Mouse (Mus musculus): Measurements from ENCODE around the gene D6Ertd527e. TPM values are rescaled to one million over a fixed set of nuclear protein-coding genes. Genes with fewer than 3 reads are reported as not detected.

D6Ertd527e gene
- polyA plus RNA-seq, 1 experiment, result 0.09 TPM

GRCm38 (mm10) chr6:87121961-87122360 lies 17.4 kb downstream of the D6Ertd527e start:
- Histone ChIP-seq H3K27ac (ENCODE audit: insufficient read depth, low read depth, low read length) (no peak overlapping the region), H3K36me3 (ENCODE audit: control insufficient read depth, insufficient read depth, low read length) (no peaks in the 10 kb centered on the region), H3K4me3 (ENCODE audit: insufficient read depth, low read depth, low read length) (no peak overlapping the region), H3K4me1 (ENCODE audit: control insufficient read depth, insufficient read depth, low read length) (no peaks in the 10 kb centered on the region), H3K27me3 (replicated peaks; ENCODE audit: control insufficient read depth, insufficient read depth, low read length) (no peaks in the 10 kb centered on the region)
- TF ChIP-seq POLR2A (IDR thresholded peaks at IDR 0.05; ENCODE audit: low read depth, low read length) (no peak), CTCF (conservative IDR thresholded peaks at IDR 0.05; ENCODE audit: insufficient read depth, insufficient read length, low read depth, low read length) (no peak)
- 66% methylated on average over 7 of the region's 7 CpGs for WGBS
- DNase-seq, result no peak

- H3K27me3 ChIP-seq (replicated peaks; ENCODE audit: control insufficient read depth, insufficient read depth, low read length), result no peaks in the 10 kb centered on the region
- DNase-seq, result no peak
These were observed 18.9 kb downstream of the D6Ertd527e start for GRCm38 (mm10) chr6:87123406-87123805.

DNA sequence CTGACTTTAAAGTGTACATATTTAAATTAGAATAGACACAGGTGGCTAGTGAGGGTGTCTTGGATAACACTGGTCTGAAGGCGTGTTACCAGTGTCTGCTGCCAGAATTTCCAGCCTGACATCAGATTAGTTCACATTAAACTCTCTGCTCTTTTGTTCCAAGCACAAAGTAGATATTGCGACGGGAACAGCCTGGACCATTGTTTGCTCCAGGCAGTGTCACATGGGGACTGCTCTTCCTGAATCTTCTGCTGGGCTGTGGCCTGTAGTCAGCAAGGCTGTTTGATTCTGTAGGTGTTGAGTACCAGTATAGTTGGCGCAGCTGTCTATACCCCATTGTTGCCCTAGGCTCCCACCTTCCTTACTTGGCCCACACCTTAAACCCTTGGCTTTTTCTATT lies 19.4 kb downstream of the D6Ertd527e start:
- no peak overlapping the region for H3K4me3 ChIP-seq (ENCODE audit: insufficient read depth, low read depth, low read length)
- WGBS, result 91% methylated on average over 4 of the region's 4 CpGs
- DNase-seq, result no peak
- H3K36me3 ChIP-seq (ENCODE audit: control insufficient read depth, insufficient read depth, low read length), result no peaks in the 10 kb centered on the region
- no peaks in the 10 kb centered on the region for H3K27me3 ChIP-seq (replicated peaks; ENCODE audit: control insufficient read depth, insufficient read depth, low read length)
- no peak for TF ChIP-seq CTCF (conservative IDR thresholded peaks at IDR 0.05; ENCODE audit: insufficient read depth, insufficient read length, low read depth, low read length)
- TF ChIP-seq POLR2A (IDR thresholded peaks at IDR 0.05; ENCODE audit: low read depth, low read length), result no peak
- no peaks in the 10 kb centered on the region for H3K4me1 ChIP-seq (ENCODE audit: control insufficient read depth, insufficient read depth, low read length)
- H3K27ac ChIP-seq (ENCODE audit: insufficient read depth, low read depth, low read length), result no peak overlapping the region

More at GRCm38 (mm10) chr6:87123406-87123805, 18.9 kb downstream of the D6Ertd527e start:
- TF ChIP-seq CTCF (conservative IDR thresholded peaks at IDR 0.05; ENCODE audit: insufficient read depth, insufficient read length, low read depth, low read length), result no peak
- no peak for TF ChIP-seq POLR2A (IDR thresholded peaks at IDR 0.05; ENCODE audit: low read depth, low read length)
- H3K27ac ChIP-seq (ENCODE audit: insufficient read depth, low read depth, low read length), result no peak overlapping the region
- H3K36me3 ChIP-seq (ENCODE audit: control insufficient read depth, insufficient read depth, low read length), result no peaks in the 10 kb centered on the region
- H3K4me1 ChIP-seq (ENCODE audit: control insufficient read depth, insufficient read depth, low read length), result no peaks in the 10 kb centered on the region
- H3K4me3 ChIP-seq (ENCODE audit: insufficient read depth, low read depth, low read length), result no peak overlapping the region
- 92% methylated on average over 6 of the region's 6 CpGs for WGBS

- WGBS, result 31% methylated on average over 8 of the region's 8 CpGs
- H3K4me1 ChIP-seq (ENCODE audit: control insufficient read depth, insufficient read depth, low read length), result no peaks in the 10 kb centered on the region
- no peak for TF ChIP-seq CTCF (conservative IDR thresholded peaks at IDR 0.05; ENCODE audit: insufficient read depth, insufficient read length, low read depth, low read length)
- TF ChIP-seq POLR2A (IDR thresholded peaks at IDR 0.05; ENCODE audit: low read depth, low read length), result no peak
- H3K27me3 ChIP-seq (replicated peaks; ENCODE audit: control insufficient read depth, insufficient read depth, low read length), result no peaks in the 10 kb centered on the region
- no peak overlapping the region for H3K27ac ChIP-seq (ENCODE audit: insufficient read depth, low read depth, low read length)
- no peak overlapping the region for H3K4me3 ChIP-seq (ENCODE audit: insufficient read depth, low read depth, low read length)
- DNase-seq, result no peak
- H3K36me3 ChIP-seq (ENCODE audit: control insufficient read depth, insufficient read depth, low read length), result no peaks in the 10 kb centered on the region
These were observed 22.7 kb downstream of the D6Ertd527e start for GRCm38 (mm10) chr6:87127049-87127753.

- Histone ChIP-seq H3K4me1 (ENCODE audit: control insufficient read depth, insufficient read depth, low read length) (no peaks in the 10 kb centered on the region), H3K27ac (ENCODE audit: insufficient read depth, low read depth, low read length) (no peak overlapping the region), H3K36me3 (ENCODE audit: control insufficient read depth, insufficient read depth, low read length) (no peaks in the 10 kb centered on the region), H3K27me3 (replicated peaks; ENCODE audit: control insufficient read depth, insufficient read depth, low read length) (no peaks in the 10 kb centered on the region), H3K4me3 (ENCODE audit: insufficient read depth, low read depth, low read length) (no peak overlapping the region)
- DNase-seq, result no peak
- 93% methylated on average over 8 of the region's 8 CpGs for WGBS
- TF ChIP-seq CTCF (conservative IDR thresholded peaks at IDR 0.05; ENCODE audit: insufficient read depth, insufficient read length, low read depth, low read length) (no peak), POLR2A (IDR thresholded peaks at IDR 0.05; ENCODE audit: low read depth, low read length) (no peak)
These were observed 25.3 kb downstream of the D6Ertd527e start for GRCm38 (mm10) chr6:87129861-87130260.

DNA sequence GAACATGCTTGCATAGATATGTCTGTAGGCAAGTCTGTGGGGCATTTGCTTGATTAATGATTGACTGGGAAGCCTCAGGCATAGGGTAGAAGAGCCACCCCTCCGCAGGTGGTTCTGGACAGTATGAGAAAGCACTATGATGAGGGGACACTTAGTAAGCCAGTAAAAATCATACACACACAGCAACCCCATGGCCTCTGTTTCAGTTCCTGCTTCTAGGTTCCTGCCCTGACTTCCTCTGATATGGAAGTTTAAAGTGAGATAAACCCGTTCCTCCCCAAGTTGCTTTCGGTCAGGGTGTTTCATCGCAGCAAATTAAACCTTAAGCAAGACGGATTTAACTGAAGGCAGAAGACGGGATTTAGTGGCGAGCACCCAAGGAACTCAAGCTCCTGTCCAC lies 26.1 kb downstream of the D6Ertd527e start:
- no peak for DNase-seq
- no peak overlapping the region for H3K4me3 ChIP-seq (ENCODE audit: insufficient read depth, low read depth, low read length)
- no peak overlapping the region for H3K27ac ChIP-seq (ENCODE audit: insufficient read depth, low read depth, low read length)
- H3K36me3 ChIP-seq (ENCODE audit: control insufficient read depth, insufficient read depth, low read length), result no peaks in the 10 kb centered on the region
- no peaks in the 10 kb centered on the region for H3K4me1 ChIP-seq (ENCODE audit: control insufficient read depth, insufficient read depth, low read length)
- TF ChIP-seq POLR2A (IDR thresholded peaks at IDR 0.05; ENCODE audit: low read depth, low read length), result no peak
- TF ChIP-seq CTCF (conservative IDR thresholded peaks at IDR 0.05; ENCODE audit: insufficient read depth, insufficient read length, low read depth, low read length), result no peak
- H3K27me3 ChIP-seq (replicated peaks; ENCODE audit: control insufficient read depth, insufficient read depth, low read length), result no peaks in the 10 kb centered on the region
- WGBS, result 96% methylated on average over 7 of the region's 7 CpGs

GRCm38 (mm10) chr6:87131078-87131477 lies 26.5 kb downstream of the D6Ertd527e start:
- Histone ChIP-seq H3K27me3 (replicated peaks; ENCODE audit: control insufficient read depth, insufficient read depth, low read length) (no peaks in the 10 kb centered on the region), H3K27ac (ENCODE audit: insufficient read depth, low read depth, low read length) (no peak overlapping the region), H3K4me1 (ENCODE audit: control insufficient read depth, insufficient read depth, low read length) (no peaks in the 10 kb centered on the region), H3K4me3 (ENCODE audit: insufficient read depth, low read depth, low read length) (no peak overlapping the region), H3K36me3 (ENCODE audit: control insufficient read depth, insufficient read depth, low read length) (no peaks in the 10 kb centered on the region)
- DNase-seq, result no peak
- 67% methylated on average over 1 of the region's 1 CpGs for WGBS
- TF ChIP-seq POLR2A (IDR thresholded peaks at IDR 0.05; ENCODE audit: low read depth, low read length) (no peak), CTCF (conservative IDR thresholded peaks at IDR 0.05; ENCODE audit: insufficient read depth, insufficient read length, low read depth, low read length) (no peak)
